Mouse (Mus musculus): ENCODE data around the gene Trim67.

DNA sequence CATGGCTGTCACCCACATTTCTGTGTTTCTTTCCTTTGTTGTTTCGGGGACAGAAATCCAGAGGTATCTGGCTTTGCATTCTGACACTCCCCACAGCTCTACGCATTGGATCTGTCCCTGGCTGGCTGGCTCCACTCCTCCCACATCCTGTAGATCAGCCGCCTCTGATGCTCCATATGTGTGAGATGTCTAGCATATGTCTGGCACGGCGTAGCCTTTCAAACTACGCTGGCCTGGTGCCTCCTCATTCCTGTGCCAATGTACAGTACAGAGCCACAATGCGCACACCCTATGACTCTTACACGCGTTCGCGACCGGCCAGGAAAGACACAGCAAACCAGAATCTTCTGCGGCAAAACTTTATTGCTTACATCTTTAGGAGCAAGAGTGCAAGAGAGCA is 8.3 kb upstream of the Trim67 start:
- TF ChIP-seq GATA1 (IDR thresholded peaks at IDR 0.05; ENCODE audit: borderline replicate concordance, low read length) (no peak), FLI1 (IDR thresholded peaks at IDR 0.05; ENCODE audit: low read length) (no peak)

Measured in megakaryocyte, embryonic 14.5 days (primary cell).